Mouse (Mus musculus): ENCODE data around the gene 4930404N11Rik. TPM values are rescaled to one million over a fixed set of nuclear protein-coding genes. Genes with fewer than 3 reads are reported as not detected.

The 4930404N11Rik gene
- polyA plus RNA-seq, 1 experiment from 2014 or later = 1.2 TPM

- 0 out of 2 replicates have a peak overlapping the region, but pooled peaks have one; percentile 16 for H3K27ac ChIP-seq
- H3K9ac ChIP-seq = no peak overlapping the region
- no peak for ATAC-seq (ENCODE audit: insufficient number of reproducible peaks, insufficient read depth, low FRiP score, low TSS enrichment, low read depth)
- H3K4me3 ChIP-seq = no peak overlapping the region
- no peaks in the 10 kb centered on the region for H3K9me3 ChIP-seq
- H3K27me3 ChIP-seq = peaks cover 21% of the 10 kb centered on the region
- H3K4me1 ChIP-seq = peaks cover 87% of the 10 kb centered on the region
- H3K4me2 ChIP-seq = no peak overlapping the region
- WGBS = 47% methylated on average over 13 of the region's 13 CpGs
- H3K36me3 ChIP-seq = peaks cover 71% of the 10 kb centered on the region
Measured at GRCm38 (mm10) chr10:81408424-81408729, 42.8 kb upstream of the 4930404N11Rik start.

- peak overlapping the region; percentile 17 for H3K4me3 ChIP-seq
- no peaks in the 10 kb centered on the region for H3K9me3 ChIP-seq
- no peak for ATAC-seq (ENCODE audit: insufficient number of reproducible peaks, insufficient read depth, low FRiP score, low TSS enrichment, low read depth)
- peak overlapping the region; percentile 55 for H3K9ac ChIP-seq
- WGBS = 23% methylated on average over 31 of the region's 31 CpGs
- peaks cover 87% of the 10 kb centered on the region for H3K4me1 ChIP-seq
- H3K4me2 ChIP-seq = peak overlapping the region; percentile 41
- peaks cover 21% of the 10 kb centered on the region for H3K27me3 ChIP-seq
- H3K36me3 ChIP-seq = peaks cover 67% of the 10 kb centered on the region
- 0 out of 2 replicates have a peak overlapping the region, but pooled peaks have one; percentile 16 for H3K27ac ChIP-seq
Measured at GRCm38 (mm10) chr10:81407539-81408423, 42.2 kb upstream of the 4930404N11Rik start.

GRCm38 (mm10) chr10:81406504-81407440 lies 41.2 kb upstream of the 4930404N11Rik start:
- ATAC-seq (ENCODE audit: insufficient number of reproducible peaks, insufficient read depth, low FRiP score, low TSS enrichment, low read depth) = no peak
- H3K9me3 ChIP-seq = no peaks in the 10 kb centered on the region
- H3K9ac ChIP-seq = peak overlapping the region; percentile 55
- peak overlapping the region; percentile 17 for H3K4me3 ChIP-seq
- peaks cover 60% of the 10 kb centered on the region for H3K36me3 ChIP-seq
- 17% methylated on average over 24 of the region's 24 CpGs for WGBS
- H3K27me3 ChIP-seq = peaks cover 21% of the 10 kb centered on the region
- peaks cover 87% of the 10 kb centered on the region for H3K4me1 ChIP-seq
- H3K27ac ChIP-seq = 0 out of 2 replicates have a peak overlapping the region, but pooled peaks have one; percentile 7
- H3K4me2 ChIP-seq = peak overlapping the region; percentile 41

- H3K36me3 ChIP-seq = peaks cover 65% of the 10 kb centered on the region
- no peak for ATAC-seq (ENCODE audit: insufficient number of reproducible peaks, insufficient read depth, low FRiP score, low TSS enrichment, low read depth)
- no peak overlapping the region for H3K4me3 ChIP-seq
- no peak overlapping the region for H3K4me2 ChIP-seq
- WGBS = 43% methylated on average over 13 of the region's 13 CpGs
- peaks cover 87% of the 10 kb centered on the region for H3K4me1 ChIP-seq
- no peaks in the 10 kb centered on the region for H3K9me3 ChIP-seq
- no peak overlapping the region for H3K27ac ChIP-seq
- H3K27me3 ChIP-seq = peaks cover 21% of the 10 kb centered on the region
- H3K9ac ChIP-seq = no peak overlapping the region
Measured at GRCm38 (mm10) chr10:81405588-81406201, 40.1 kb upstream of the 4930404N11Rik start.

- H3K27ac ChIP-seq = 0 out of 2 replicates have a peak overlapping the region, but pooled peaks have one; percentile 16
- no peak for ATAC-seq (ENCODE audit: insufficient number of reproducible peaks, insufficient read depth, low FRiP score, low TSS enrichment, low read depth)
- H3K9me3 ChIP-seq = no peaks in the 10 kb centered on the region
- H3K4me1 ChIP-seq = peaks cover 86% of the 10 kb centered on the region
- WGBS = 60% methylated on average over 18 of the region's 18 CpGs
- H3K36me3 ChIP-seq = peaks cover 72% of the 10 kb centered on the region
- H3K4me2 ChIP-seq = no peak overlapping the region
- H3K27me3 ChIP-seq = peaks cover 21% of the 10 kb centered on the region
- H3K4me3 ChIP-seq = no peak overlapping the region
- no peak overlapping the region for H3K9ac ChIP-seq
Measured at GRCm38 (mm10) chr10:81404720-81405119, 39.1 kb upstream of the 4930404N11Rik start.

GRCm38 (mm10) chr10:81404082-81404481 lies 38.5 kb upstream of the 4930404N11Rik start:
- Histone ChIP-seq H3K36me3 (peaks cover 78% of the 10 kb centered on the region), H3K4me3 (no peak overlapping the region), H3K4me2 (no peak overlapping the region), H3K4me1 (peaks cover 82% of the 10 kb centered on the region), H3K27ac (no peak overlapping the region), H3K9ac (no peak overlapping the region), H3K9me3 (no peaks in the 10 kb centered on the region), H3K27me3 (peaks cover 21% of the 10 kb centered on the region)
- 21% methylated on average over 9 of the region's 9 CpGs for WGBS
- no peak for ATAC-seq (ENCODE audit: insufficient number of reproducible peaks, insufficient read depth, low FRiP score, low TSS enrichment, low read depth)

GRCm38 (mm10) chr10:81403511-81403910 lies 37.9 kb upstream of the 4930404N11Rik start:
- WGBS = 56% methylated on average over 10 of the region's 10 CpGs
- H3K4me2 ChIP-seq = no peak overlapping the region
- peak overlapping the region; percentile 96 for H3K27ac ChIP-seq
- peaks cover 75% of the 10 kb centered on the region for H3K36me3 ChIP-seq
- H3K4me1 ChIP-seq = peaks cover 77% of the 10 kb centered on the region
- no peak for ATAC-seq (ENCODE audit: insufficient number of reproducible peaks, insufficient read depth, low FRiP score, low TSS enrichment, low read depth)
- no peak overlapping the region for H3K4me3 ChIP-seq
- peaks cover 18% of the 10 kb centered on the region for H3K27me3 ChIP-seq
- H3K9ac ChIP-seq = peak overlapping the region; percentile 46; the same call in 1 of the 2 replicates
- no peaks in the 10 kb centered on the region for H3K9me3 ChIP-seq

GRCm38 (mm10) chr10:81402227-81402765 lies 36.7 kb upstream of the 4930404N11Rik start:
- Histone ChIP-seq H3K4me3 (peak overlapping the region; percentile 13; the same call in 1 of the 2 replicates), H3K27ac (peak overlapping the region; percentile 96), H3K36me3 (peaks cover 68% of the 10 kb centered on the region), H3K9ac (peak overlapping the region; percentile 58), H3K4me1 (peaks cover 64% of the 10 kb centered on the region), H3K9me3 (no peaks in the 10 kb centered on the region), H3K27me3 (peaks cover 9% of the 10 kb centered on the region), H3K4me2 (peak overlapping the region; percentile 44)
- 19% methylated on average over 7 of the region's 7 CpGs for whole genome bisulfite sequencing
- ATAC-seq (ENCODE audit: insufficient number of reproducible peaks, insufficient read depth, low FRiP score, low TSS enrichment, low read depth) = no peak

GRCm38 (mm10) chr10:81401521-81402226 lies 36.1 kb upstream of the 4930404N11Rik start:
- Histone ChIP-seq H3K4me1 (peaks cover 59% of the 10 kb centered on the region), H3K27ac (peak overlapping the region; percentile 96), H3K4me2 (peak overlapping the region; percentile 44), H3K4me3 (peak overlapping the region; percentile 13; the same call in 1 of the 2 replicates), H3K9ac (peak overlapping the region; percentile 58), H3K36me3 (peaks cover 67% of the 10 kb centered on the region), H3K9me3 (no peaks in the 10 kb centered on the region), H3K27me3 (peaks cover 3% of the 10 kb centered on the region)
- peak; percentile 81 for ATAC-seq (ENCODE audit: insufficient number of reproducible peaks, insufficient read depth, low FRiP score, low TSS enrichment, low read depth)
- 8% methylated on average over 18 of the region's 18 CpGs for WGBS

- H3K9me3 ChIP-seq = no peaks in the 10 kb centered on the region
- whole genome bisulfite sequencing = 31% methylated on average over 10 of the region's 10 CpGs
- no peak overlapping the region for H3K4me3 ChIP-seq
- H3K4me2 ChIP-seq = peak overlapping the region; percentile 44
- H3K27ac ChIP-seq = peak overlapping the region; percentile 96
- no peaks in the 10 kb centered on the region; the same call in 1 of the 2 replicates for H3K27me3 ChIP-seq
- H3K9ac ChIP-seq = peak overlapping the region; percentile 51; the same call in 1 of the 2 replicates
- H3K36me3 ChIP-seq = peaks cover 66% of the 10 kb centered on the region
- no peak for ATAC-seq (ENCODE audit: insufficient number of reproducible peaks, insufficient read depth, low FRiP score, low TSS enrichment, low read depth)
- H3K4me1 ChIP-seq = peaks cover 56% of the 10 kb centered on the region
Measured at GRCm38 (mm10) chr10:81401205-81401520, 35.5 kb upstream of the 4930404N11Rik start.

Measured in embryonic facial prominence, embryonic 13.5 days (tissue).